Mouse (Mus musculus) liver, embryonic 14.5 days (tissue): Measurements from ENCODE around the gene St8sia1. TPM values are rescaled to one million over a fixed set of nuclear protein-coding genes. Genes with fewer than 3 reads are reported as not detected.

Experiments
- ATAC-seq: fragments of 200-750 bp; cut with Nextera tagmentation; 2 replicates; pipeline ENCODE4 v1.8.0; 2017; ENCODE audit warnings: moderate number of reproducible peaks, mild to moderate bottlenecking, moderate library complexity; ENCODE audit not compliant: insufficient read depth
- DNase-seq, 3 experiments: peaks; one replicate each; pipeline ENCODE4 v3.0.0-alpha.2; 2012 to 2013; ENCODE audit warnings: low read depth in 3 of 3, low spot score in 3 of 3
- H3K27ac ChIP-seq: fragments of 300-500 bp; sonication (generic); 2 replicates; pipeline ENCODE4 v1.5.1; 2014; ENCODE audit warnings: moderate library complexity, mild to moderate bottlenecking, control low read depth, inconsistent platforms
- H3K27me3 ChIP-seq: fragments of 300-500 bp; sonication (generic); 2 replicates; pipeline ENCODE4 v1.6.1; 2014; ENCODE audit warnings: mild to moderate bottlenecking, low read length, moderate library complexity; ENCODE audit not compliant: control insufficient read depth, insufficient read depth
- H3K36me3 ChIP-seq: fragments of 300-500 bp; sonication (generic); replicated peaks from 2 replicates; pipeline ENCODE4 v1.6.1; 2014; ENCODE audit warnings: low read depth; ENCODE audit not compliant: control insufficient read depth, insufficient read depth
- H3K4me1 ChIP-seq, 2 experiments: fragments of 200-500 bp in 1 of 2; fragments of 300-500 bp in 1 of 2; sonication (generic) in 1 of 2; replicated peaks; 2 replicates each; pipeline ENCODE4 v1.6.1; 2012 to 2014; ENCODE audit warnings: antibody characterized with exemption in 1 of 2, inconsistent platforms in 1 of 2, low read length in 1 of 2; ENCODE audit not compliant: control insufficient read depth in 2 of 2, insufficient read depth in 2 of 2
- H3K4me2 ChIP-seq: fragments of 300-500 bp; sonication (generic); 2 replicates; pipeline ENCODE4 v1.6.1; 2014; ENCODE audit warnings: low read depth, mild to moderate bottlenecking, control low read depth, moderate library complexity
- H3K4me3 ChIP-seq, 2 experiments: fragments of 200-500 bp in 1 of 2; fragments of 300-500 bp in 1 of 2; sonication (generic) in 1 of 2; 2 replicates each; pipeline ENCODE4 v1.5.1; 2012 to 2014; ENCODE audit warnings: low read depth in 2 of 2, low read length in 2 of 2, mild to moderate bottlenecking in 2 of 2, control low read depth in 1 of 2, inconsistent platforms in 1 of 2, moderate library complexity in 1 of 2; ENCODE audit not compliant: insufficient read depth in 1 of 2
- H3K9ac ChIP-seq: fragments of 300-500 bp; sonication (generic); replicated peaks from 2 replicates; pipeline ENCODE4 v1.6.1; 2014; ENCODE audit warnings: mild to moderate bottlenecking, control low read depth, moderate library complexity
- H3K9me3 ChIP-seq: fragments of 300-500 bp; sonication (generic); 2 replicates; pipeline ENCODE4 v1.6.1; 2016; ENCODE audit warnings: low read length, mixed read lengths; ENCODE audit not compliant: control insufficient read depth
- CTCF ChIP-seq: IDR thresholded peaks from 2 replicates; pipeline ENCODE4 v1.5.1; 2016; ENCODE audit warnings: antibody characterized with exemption, low read depth, control low read depth
- EP300 ChIP-seq: IDR thresholded peaks from 2 replicates; pipeline ENCODE4 v1.6.1; 2016; ENCODE audit warnings: antibody characterized with exemption, low read depth
- WGBS: fragments of 180-500 bp; shearing (Covaris S2); extraction: QIAGEN DNeasy Blood & Tissue Kit; methylation state at CpG from one replicate; pipeline ENCODE4 v1.1.7; 2014; ENCODE audit not compliant: insufficient replicate concordance; 5-methylcytosine and 5-hydroxymethylcytosine counted together
- polyA plus RNA-seq, 2 experiments: library from polyadenylated mRNA; depleted of rRNA in 1 of 2; stranded (reverse) in 1 of 2; unstranded in 1 of 2; fragments of >200 nt; fragmentation: Nextera tagmentation in 1 of 2; extraction: Ambion mirVana in 1 of 2; gene quantifications; 2 replicates each; pipeline versions ENCODE4 v1.2.1 to v1.2.3; 2012 to 2014

The St8sia1 gene
- polyA plus RNA-seq, 2 experiments: 0.03 to 0.07 TPM

GRCm38 (mm10) chr6:142926901-142927605 lies 37.2 kb downstream of the St8sia1 start:
- ATAC-seq (no peak), DNase-seq (no peak)
- Histone ChIP-seq H3K4me1 (no peaks in the 10 kb centered on the region), H3K27ac (no peak overlapping the region), H3K9me3 (no peaks in the 10 kb centered on the region), H3K27me3 (no peaks in the 10 kb centered on the region), H3K4me3 (no peak overlapping the region), H3K9ac (no peak overlapping the region), H3K36me3 (no peaks in the 10 kb centered on the region), H3K4me2 (no peak overlapping the region)
- TF ChIP-seq CTCF (no peak), EP300 (no peak)
- 69% methylated on average over 9 of the region's 9 CpGs for WGBS

- Histone ChIP-seq H3K4me3 (no peak overlapping the region), H3K4me1 (0 out of 4 replicates have a peak, but pooled peaks cover 0 to 4% of the 10 kb centered on the region in 2 experiments), H3K27me3 (no peaks in the 10 kb centered on the region), H3K9ac (no peak overlapping the region), H3K9me3 (no peaks in the 10 kb centered on the region), H3K4me2 (no peak overlapping the region), H3K36me3 (no peaks in the 10 kb centered on the region), H3K27ac (no peak overlapping the region)
- ATAC-seq: no peak
- 67% methylated on average over 5 of the region's 5 CpGs for WGBS
- no peak for DNase-seq
- TF ChIP-seq EP300 (no peak), CTCF (no peak)
Observed at GRCm38 (mm10) chr6:142925921-142926320, 38.3 kb downstream of the St8sia1 start.

DNA sequence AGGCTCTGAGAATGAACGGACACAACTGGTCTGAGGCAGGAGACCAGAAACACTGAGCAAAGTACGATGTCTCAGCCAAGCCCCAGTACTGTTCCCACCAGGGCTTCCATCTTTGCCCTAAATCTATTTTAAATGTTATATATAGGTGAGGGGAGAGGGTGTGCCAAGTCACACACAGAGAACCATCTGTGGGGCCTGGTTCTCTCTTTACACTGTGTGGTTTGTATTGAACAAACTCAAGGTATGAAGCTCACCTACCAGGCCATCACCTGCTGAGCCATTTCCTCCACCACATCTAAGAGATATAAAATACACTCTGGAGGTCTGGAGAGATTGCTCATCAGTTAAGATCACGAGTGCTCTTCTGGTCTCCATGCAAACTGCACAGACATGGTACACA lies 38.9 kb downstream of the St8sia1 start:
- H3K27ac ChIP-seq: no peak overlapping the region
- H3K4me2 ChIP-seq: no peak overlapping the region
- no peaks in the 10 kb centered on the region for H3K27me3 ChIP-seq
- 0 out of 4 replicates have a peak, but pooled peaks cover 0 to 4% of the 10 kb centered on the region in 2 experiments for H3K4me1 ChIP-seq
- no peak for ATAC-seq
- no peak overlapping the region for H3K4me3 ChIP-seq
- H3K36me3 ChIP-seq: no peaks in the 10 kb centered on the region
- WGBS: 76% methylated on average over 3 of the region's 3 CpGs
- DNase-seq: no peak
- TF ChIP-seq EP300 (no peak), CTCF (no peak)
- no peaks in the 10 kb centered on the region for H3K9me3 ChIP-seq
- no peak overlapping the region for H3K9ac ChIP-seq

- Histone ChIP-seq H3K9me3 (no peaks in the 10 kb centered on the region), H3K9ac (no peak overlapping the region), H3K27ac (no peak overlapping the region), H3K36me3 (no peaks in the 10 kb centered on the region), H3K4me1 (peaks cover 0 to 4% of the 10 kb centered on the region in 2 experiments; a peak in 1 of 4 replicates), H3K4me2 (no peak overlapping the region), H3K4me3 (no peak overlapping the region), H3K27me3 (no peaks in the 10 kb centered on the region)
- no peak for TF ChIP-seq EP300
- no peak for TF ChIP-seq CTCF
- 47% methylated on average over 5 of the region's 5 CpGs for WGBS
- no peak for DNase-seq
- ATAC-seq: no peak
Observed at GRCm38 (mm10) chr6:142920901-142921300, 43.4 kb downstream of the St8sia1 start.

GRCm38 (mm10) chr6:142918691-142919090 lies 45.6 kb downstream of the St8sia1 start:
- H3K4me1 ChIP-seq: peaks cover 0 to 6% of the 10 kb centered on the region in 2 experiments; a peak in 2 of 4 replicates

More at GRCm38 (mm10) chr6:142918691-142919090, 45.6 kb downstream of the St8sia1 start:
- Histone ChIP-seq H3K36me3 (no peaks in the 10 kb centered on the region), H3K4me2 (no peak overlapping the region), H3K27ac (no peak overlapping the region), H3K4me3 (no peak overlapping the region), H3K9ac (no peak overlapping the region), H3K27me3 (no peaks in the 10 kb centered on the region), H3K9me3 (no peaks in the 10 kb centered on the region)
- DNase-seq (no peak), ATAC-seq (no peak)
- 77% methylated on average over 6 of the region's 6 CpGs for WGBS
- TF ChIP-seq CTCF (no peak), EP300 (no peak)
